Mouse (Mus musculus): Measurements from ENCODE around the gene Fam71f1. TPM values are rescaled to one million over a fixed set of nuclear protein-coding genes. Genes with fewer than 3 reads are reported as not detected.

Fam71f1 gene
- not detected for polyA plus RNA-seq (2017; shearing (Covaris generic))

DNA sequence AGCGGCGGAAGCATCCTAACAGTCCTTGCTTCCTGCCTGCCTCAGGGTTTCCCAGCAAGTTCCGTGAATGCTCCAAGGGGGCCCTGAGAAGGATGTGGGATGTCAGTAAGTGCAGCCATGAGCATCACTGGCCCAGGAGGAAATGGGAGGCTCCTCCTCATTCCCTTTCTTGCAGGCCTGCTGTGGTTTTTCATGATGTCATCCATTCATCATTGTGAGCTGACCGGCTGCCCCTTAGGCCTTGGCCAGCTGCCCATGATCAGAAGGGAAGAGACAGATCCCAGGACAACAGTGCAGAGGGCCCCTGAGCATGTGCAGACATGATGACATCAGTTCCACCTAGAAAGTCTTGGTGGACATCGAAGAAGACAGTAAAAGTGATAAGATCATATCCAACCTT lies at the start of gene Fam71f1:
Fam71f1 (plus strand) TSS at position 262 of the 400 bp plus-strand sequence.

DNA sequence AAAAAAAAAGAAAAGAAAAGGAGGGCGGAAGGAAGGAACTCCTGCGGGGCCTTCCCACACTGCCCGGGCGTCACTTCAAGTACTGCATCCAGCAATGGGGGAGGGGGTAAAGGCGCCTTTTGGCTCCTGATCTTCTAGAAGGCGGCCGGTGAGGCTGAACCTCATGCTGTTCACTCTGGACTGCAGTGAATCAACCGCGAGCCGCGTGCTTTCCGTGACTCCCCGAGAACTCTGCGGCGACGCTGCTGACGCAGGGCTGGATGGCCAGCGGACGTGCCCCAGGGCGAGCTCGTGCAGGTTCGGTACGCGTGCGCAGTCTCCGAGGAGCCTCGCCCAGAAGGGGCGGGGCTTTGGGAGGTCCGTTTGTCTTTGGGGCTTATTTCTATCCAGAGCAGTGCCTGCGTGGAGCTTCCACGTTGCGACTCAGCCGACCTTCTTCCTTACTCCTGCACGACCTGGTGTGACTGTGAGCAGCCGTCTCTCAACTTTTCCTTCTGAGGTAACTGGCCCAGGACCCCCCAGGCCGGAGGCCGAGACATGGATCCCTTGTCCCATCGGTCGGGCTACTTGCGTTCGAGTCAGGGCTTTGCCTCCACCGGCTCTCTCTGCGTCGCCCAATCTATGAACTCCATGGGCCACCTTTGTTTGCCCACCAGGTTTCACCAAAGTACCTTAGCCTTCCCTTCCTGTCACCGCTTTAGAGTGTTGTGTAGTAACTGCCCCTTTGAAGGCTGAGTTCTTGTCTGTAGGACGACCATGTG lies 46.4 kb upstream of the Fam71f1 start, which contains the start of gene Hilpda:
Hilpda (plus strand) TSS at position 177 of the 761 bp plus-strand sequence.

DNA sequence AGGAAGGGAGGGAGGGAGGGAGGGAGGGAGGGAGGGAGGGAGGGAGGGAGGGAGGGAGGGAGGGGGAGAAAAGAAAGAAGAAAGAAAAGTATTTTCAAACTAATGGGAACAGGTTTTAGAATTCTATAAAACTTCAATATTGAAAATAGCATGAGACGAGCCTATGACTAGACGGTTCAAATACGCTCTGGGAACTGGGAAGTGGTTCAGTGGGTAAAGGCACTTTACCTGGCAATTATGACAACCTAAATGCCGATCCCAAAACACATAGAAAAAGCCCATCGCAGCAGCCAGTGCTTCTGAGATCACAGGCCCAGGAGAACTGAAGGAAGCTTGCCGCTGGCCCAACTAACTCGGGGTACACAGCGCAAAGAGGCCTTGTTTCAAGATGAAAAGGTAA lies 39.6 kb upstream of the Fam71f1 start, which contains the start of gene Fam71f2:
Fam71f2 (plus strand) TSS at position 301 of the 400 bp plus-strand sequence.

DNA sequence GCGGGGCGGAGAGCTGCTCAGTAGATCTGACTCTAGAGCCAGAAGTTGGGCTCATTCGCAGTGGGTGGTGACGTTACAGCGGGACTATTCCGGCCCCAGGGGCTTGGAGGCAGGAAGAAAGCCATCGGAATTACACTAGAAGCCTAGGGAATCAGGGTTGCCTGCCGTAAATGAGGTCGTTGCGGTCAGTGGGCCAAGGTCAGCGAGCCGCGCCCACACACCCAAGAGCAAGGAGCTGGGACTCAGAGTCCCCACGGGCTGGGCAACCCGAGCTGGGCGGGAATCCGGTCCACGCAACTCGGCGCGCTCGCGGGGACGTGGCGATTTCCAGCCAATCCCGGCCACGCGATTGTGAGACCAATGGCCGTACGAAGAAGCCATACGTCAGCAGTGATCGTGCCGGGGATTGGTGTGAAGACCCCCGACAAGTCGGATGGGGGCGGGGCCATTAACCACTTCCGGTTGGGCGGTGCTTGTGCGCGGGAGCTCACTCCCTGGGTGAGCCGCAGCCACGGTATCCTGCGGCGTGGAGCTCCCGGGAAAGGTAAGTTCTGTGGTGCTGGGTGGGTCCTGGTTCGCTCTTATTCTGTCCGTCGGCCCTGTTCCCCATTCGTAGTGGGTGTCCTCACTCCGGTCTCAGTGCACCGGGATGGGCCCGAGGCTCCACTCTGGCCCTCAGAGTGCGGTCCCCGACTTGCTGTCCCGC lies 28.9 kb downstream of the Fam71f1 start, which contains the start of gene Calu:
Calu (plus strand) TSS at position 405 of the 706 bp plus-strand sequence.

Other genes with a start within 250 kb of the Fam71f1 start
- gene Rbm28, start 154.1 kb upstream of the Fam71f1 start, polyA plus RNA-seq (2017; shearing (Covaris generic)), result 10 to 100 TPM; 59.0 to 60.0 TPM
- gene Prrt4, start 139.6 kb upstream of the Fam71f1 start, polyA plus RNA-seq (2017; shearing (Covaris generic)), result under 1 TPM; 0.12 to 0.54 TPM
- 100 to 1,000 TPM in 1 of 2 experiments, 10 to 100 TPM in 1; 71.6 to 112 TPM for gene Impdh1, start 102.8 kb upstream of the Fam71f1 start, polyA plus RNA-seq (2017; shearing (Covaris generic))
- gene Hilpda, start 46.7 kb upstream of the Fam71f1 start, polyA plus RNA-seq (2017; shearing (Covaris generic)), result 10 to 100 TPM; 21.0 to 65.3 TPM
- under 1 TPM; 0.21 to 0.84 TPM for gene Fam71f2, start 39.5 kb upstream of the Fam71f1 start, polyA plus RNA-seq (2017; shearing (Covaris generic))
- gene Calu, start 28.9 kb downstream of the Fam71f1 start, polyA plus RNA-seq (2017; shearing (Covaris generic)), result 10 to 100 TPM; 77.0 to 88.0 TPM
- under 1 TPM; 0.24 to 0.36 TPM for gene Opn1sw, start 69.3 kb downstream of the Fam71f1 start, polyA plus RNA-seq (2017; shearing (Covaris generic))
- gene Ccdc136, start 77.2 kb downstream of the Fam71f1 start, polyA plus RNA-seq (2017; shearing (Covaris generic)), result under 1 TPM; 0.17 to 0.79 TPM
- gene Flnc, start 114.1 kb downstream of the Fam71f1 start, polyA plus RNA-seq (2017; shearing (Covaris generic)), result under 1 TPM in 1 of 2 experiments, not detected in 1; 0.11 TPM
- 100 to 1,000 TPM; 386 to 451 TPM for gene Atp6v1f, start 148.6 kb downstream of the Fam71f1 start, polyA plus RNA-seq (2017; shearing (Covaris generic))
- under 1 TPM in 1 of 2 experiments, not detected in 1; 0.43 TPM for gene Atp6v1fnb, start 152.3 kb downstream of the Fam71f1 start, polyA plus RNA-seq (2017; shearing (Covaris generic))
- gene Kcp, start 188.8 kb downstream of the Fam71f1 start, polyA plus RNA-seq (2017; shearing (Covaris generic)), result under 1 TPM; 0.20 to 0.42 TPM
- gene Irf5, start 207.5 kb downstream of the Fam71f1 start, polyA plus RNA-seq (2017; shearing (Covaris generic)), result 10 to 100 TPM; 13.0 to 36.4 TPM

All from activated CD4-positive, CD25-positive, alpha-beta regulatory T cell (primary cell).